Mouse (Mus musculus) liver, adult (tissue): Measurements from ENCODE around the gene Prkce.
A peak's percentile ranks its signal among the peaks of the same experiment; 100 is the strongest.

Experiments
- GATA4 ChIP-seq: IDR thresholded peaks from 2 replicates; pipeline ENCODE4 v1.6.1; 2014; ENCODE audit warnings: mild to moderate bottlenecking, low read length; ENCODE audit not compliant: insufficient replicate concordance

The Prkce gene

DNA sequence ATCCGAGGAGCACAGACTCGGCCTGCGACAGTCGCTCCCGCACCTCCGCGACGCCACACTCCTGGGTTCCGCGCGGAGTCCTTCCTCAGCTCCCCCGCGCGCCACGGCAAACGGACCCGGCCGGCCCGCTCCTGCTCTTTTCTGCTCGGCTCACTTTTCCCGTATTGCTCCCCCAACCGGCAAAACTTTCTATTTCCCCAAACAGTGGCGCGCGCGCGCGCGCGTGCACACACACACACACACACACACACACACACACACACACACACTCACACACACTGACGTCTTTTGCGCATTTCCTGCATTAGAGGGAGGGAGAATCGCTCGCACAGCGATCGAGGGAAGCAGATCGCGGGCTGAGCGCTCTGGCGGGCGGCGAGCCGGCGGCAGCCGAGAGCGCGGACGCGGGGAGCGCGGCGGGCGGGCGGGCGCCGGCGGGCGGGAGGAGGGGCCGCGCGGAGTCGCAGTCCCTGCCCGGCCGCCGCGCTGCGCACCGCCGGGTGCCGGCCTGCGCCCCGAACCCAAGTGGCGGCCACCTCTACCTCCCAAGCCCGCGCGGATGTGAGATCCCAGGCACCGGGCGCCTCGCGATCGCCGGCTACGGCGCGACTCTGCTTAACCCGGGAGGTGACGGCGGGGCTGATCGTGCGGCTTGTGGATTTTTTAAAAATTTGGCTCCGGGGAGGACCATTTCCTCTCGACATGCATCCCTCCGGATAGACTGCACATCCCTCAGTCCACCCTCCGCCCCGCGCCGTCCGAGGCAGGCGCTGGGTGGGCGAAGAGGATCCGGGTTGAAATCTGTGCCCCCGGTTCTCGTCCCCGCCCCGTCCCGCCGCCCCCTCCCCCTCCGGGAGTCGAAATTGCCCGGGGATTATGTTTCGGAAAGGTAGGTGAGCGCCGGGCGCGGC lies at the start of gene Prkce:
Gene Prkce (plus strand): TSS at position 466 of the 911 bp plus-strand sequence.
- peak; percentile 61; the same call in 1 of the 2 replicates for TF ChIP-seq GATA4

- no peak for TF ChIP-seq GATA4
These were observed 44.4 kb upstream of the Prkce start for GRCm38 (mm10) chr17:86123146-86123545.

GRCm38 (mm10) chr17:86125908-86126307 lies 41.7 kb upstream of the Prkce start:
- no peak for TF ChIP-seq GATA4

- no peak for TF ChIP-seq GATA4
These were observed 39.4 kb upstream of the Prkce start for GRCm38 (mm10) chr17:86128198-86128597.

DNA sequence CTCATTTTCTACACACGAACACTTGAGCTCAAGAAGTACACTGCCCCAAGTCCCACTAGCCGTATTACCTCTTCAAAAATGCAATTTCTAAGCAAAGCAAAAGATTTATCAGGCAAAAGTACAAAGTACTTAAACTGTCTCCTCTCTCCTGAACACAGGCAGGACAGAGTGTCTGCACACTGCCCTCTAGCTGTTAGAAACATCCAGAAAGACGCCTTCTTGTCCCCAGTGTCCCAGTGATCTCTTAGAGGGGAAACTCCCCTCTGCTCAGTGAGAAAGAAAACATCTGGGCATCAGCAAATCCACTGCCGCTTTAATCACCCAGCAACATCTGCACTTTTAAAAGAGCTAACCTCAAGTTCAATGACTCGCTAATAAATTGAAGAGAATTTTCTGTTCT lies 35.1 kb upstream of the Prkce start:
- no peak for TF ChIP-seq GATA4

GRCm38 (mm10) chr17:86134461-86134860 lies 33.1 kb upstream of the Prkce start:
- TF ChIP-seq GATA4 = no peak

- TF ChIP-seq GATA4 = no peak
These were observed 31.8 kb upstream of the Prkce start for GRCm38 (mm10) chr17:86135835-86136234.

- no peak for TF ChIP-seq GATA4
These were observed 23.0 kb upstream of the Prkce start for GRCm38 (mm10) chr17:86144537-86145078.

- TF ChIP-seq GATA4 = no peak
These were observed 22.3 kb upstream of the Prkce start, which contains the start of gene Srbd1 for GRCm38 (mm10) chr17:86145079-86145951. Gene Srbd1 (minus strand): TSS chr17:86145175.

DNA sequence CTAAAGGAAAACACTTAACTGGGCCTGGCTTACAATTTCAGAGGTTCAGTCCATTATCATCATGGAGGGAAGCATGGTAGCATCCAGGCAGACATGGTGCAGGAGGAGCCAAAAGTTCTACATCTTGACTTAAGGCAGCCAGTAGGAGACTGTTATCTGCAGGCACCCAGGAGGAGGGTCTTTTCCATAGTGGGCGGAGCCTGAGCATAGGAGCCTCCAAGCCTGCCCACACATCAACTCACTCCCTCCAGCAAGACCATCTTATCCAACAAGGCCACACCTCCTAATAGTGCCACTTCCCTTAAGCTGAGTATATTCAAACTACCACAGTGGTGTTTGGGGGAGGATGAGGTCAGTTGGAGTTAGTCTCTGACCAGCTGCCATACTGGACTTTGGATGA lies 17.9 kb upstream of the Prkce start:
- no peak for TF ChIP-seq GATA4

DNA sequence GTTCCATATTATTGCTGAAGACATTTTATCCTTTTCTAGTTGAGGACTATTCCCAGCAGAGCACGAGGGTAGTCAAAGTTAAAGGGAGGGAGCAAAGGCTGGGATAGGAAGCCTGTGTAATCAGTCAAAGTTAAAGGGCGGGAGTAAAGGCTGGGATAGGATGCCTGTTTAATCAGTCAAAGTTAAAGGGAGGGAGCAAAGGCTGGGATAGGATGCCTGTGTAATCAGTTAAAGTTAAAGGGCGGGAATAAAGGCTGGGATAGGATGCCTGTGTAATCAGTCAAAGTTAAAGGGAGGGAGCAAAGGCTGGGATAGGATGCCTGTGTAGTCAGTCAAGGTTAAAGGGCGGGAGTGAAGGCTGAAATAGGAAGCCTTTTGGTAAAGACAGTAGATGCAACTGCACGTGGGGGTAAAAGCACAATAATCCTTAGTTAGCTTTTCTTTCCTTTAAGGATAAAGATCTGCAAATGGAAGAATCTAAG lies 16.7 kb upstream of the Prkce start:
- TF ChIP-seq GATA4 = no peak; the same call in 1 of the 2 replicates

GRCm38 (mm10) chr17:86156999-86157398 lies 10.6 kb upstream of the Prkce start:
- TF ChIP-seq GATA4 = no peak

DNA sequence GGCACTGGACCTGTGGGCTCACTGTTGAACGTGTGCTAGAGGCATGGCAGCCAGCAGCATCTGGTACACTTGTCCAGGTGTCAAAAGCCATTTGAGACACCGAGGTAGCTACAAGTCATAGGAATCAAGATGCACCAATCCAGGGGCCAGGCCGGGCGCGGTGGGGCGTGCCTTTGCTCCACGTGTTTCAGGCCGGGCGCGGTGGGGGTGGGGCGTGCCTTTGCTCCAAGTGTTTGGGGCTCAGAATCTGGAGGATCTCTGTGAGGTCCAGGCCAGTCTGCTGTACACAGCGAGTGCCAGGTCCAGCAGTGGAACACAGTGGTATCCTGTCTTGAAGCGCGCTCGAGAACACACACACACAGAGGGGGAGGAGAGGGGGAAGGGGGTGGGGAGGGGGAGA lies 4.9 kb upstream of the Prkce start:
- TF ChIP-seq GATA4 = no peak

- no peak for TF ChIP-seq GATA4
These were observed 3.2 kb upstream of the Prkce start for GRCm38 (mm10) chr17:86164416-86164815.

DNA sequence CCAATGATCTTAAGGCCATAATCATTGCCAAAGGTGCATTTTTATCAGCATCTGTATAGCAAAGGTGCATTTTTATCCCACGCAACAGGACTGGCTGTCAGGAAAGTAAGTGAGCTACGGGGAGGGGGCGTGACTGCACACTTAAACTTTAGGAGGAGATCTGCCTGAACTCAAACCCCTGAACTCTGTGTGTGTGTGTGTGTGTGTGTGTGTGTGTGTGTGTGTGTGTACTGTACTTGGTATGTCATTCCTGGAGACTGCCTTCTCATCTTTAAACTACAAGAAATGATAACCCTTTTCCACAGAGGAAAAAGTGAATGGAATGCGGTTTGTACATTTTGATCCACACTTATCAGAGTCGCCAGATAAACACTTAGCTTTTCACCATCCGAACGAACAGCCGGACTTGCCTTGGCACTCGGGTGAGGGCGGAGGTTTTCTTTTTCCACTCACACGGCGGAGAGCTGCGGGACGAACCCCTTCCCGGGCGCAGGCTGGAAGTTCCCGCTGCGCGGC lies 1.5 kb upstream of the Prkce start:
- peak; percentile 77; the same call in 1 of the 2 replicates for TF ChIP-seq GATA4
